Mouse (Mus musculus) brain, embryonic 18.5 days (tissue): ENCODE results near the gene Gm8024.
"Not testable (repeated sequence)": the region's sequence is repeated elsewhere in the genome, so short reads cannot be mapped to it uniquely, and the experiment has no call there.

Source experiments
- DNase-seq: peaks from one replicate; pipeline ENCODE4 v3.0.0-alpha.2; 2012; ENCODE audit warnings: low read depth, low spot score

The Gm8024 gene

GRCm38 (mm10) chr14:42524182-42524581 is at the start of gene Gm8024:
Gene Gm8024, minus strand, starts transcription at chr14:42524282.
- not testable (repeated sequence) for DNase-seq

GRCm38 (mm10) chr14:42543170-42543701 is 19.2 kb upstream of the Gm8024 start:
- DNase-seq: not testable (repeated sequence)

DNA sequence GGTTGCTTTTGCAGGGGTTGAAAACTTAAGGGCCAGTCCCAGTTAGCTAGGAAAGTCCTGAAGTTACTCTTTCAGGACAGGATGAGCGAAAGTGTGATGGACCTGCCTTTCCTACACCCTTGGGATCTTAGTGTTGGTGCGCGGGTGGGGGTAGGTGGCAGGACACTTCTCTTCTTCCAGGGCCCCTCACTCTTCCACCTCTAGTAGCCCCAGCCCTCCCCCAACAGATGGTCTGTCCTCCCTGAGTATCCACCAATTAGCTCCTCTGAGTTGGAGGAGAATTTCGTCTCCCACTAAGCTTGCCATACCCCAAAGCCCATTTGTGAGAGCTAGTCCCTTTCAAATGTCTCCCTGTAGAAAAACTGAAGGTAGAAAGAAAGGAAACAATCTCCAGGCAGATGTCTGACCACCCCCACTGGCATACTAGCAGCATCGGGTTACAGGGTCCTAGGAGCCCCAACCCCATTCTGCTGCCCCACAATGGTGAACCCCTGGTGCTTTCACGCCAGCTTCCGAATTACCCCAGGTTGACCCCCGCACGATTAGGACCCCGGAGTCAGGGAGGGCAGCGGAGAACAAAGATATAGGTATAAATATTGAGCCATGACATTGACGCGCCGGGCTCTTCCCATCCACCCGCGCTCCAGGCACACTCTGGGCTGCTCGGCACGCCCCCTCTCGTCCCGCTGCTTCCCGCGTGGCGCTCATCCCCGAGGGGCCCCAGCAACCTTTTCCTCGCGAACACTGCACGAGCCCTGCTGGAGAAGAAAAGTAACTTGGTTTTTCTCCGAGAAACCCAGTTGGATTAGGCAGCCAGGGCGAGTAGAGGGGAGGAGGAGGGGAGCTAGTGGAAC is 18.5 kb upstream of the Gm8024 start:
- not testable (repeated sequence) for DNase-seq

GRCm38 (mm10) chr14:42502249-42502648 is 21.8 kb downstream of the Gm8024 start, which contains the start of gene Gm8020:
Gene Gm8020, minus strand, starts transcription at chr14:42502349.
- not testable (repeated sequence) for DNase-seq
